Mouse (Mus musculus) small intestine, adult 2 months (tissue): ENCODE measurements around the gene Sult3a2. TPM values are rescaled to one million over a fixed set of nuclear protein-coding genes. Genes with fewer than 3 reads are reported as not detected.
"Not testable (repeated sequence)": the region's sequence is repeated elsewhere in the genome, so short reads cannot be mapped to it uniquely, and the experiment has no call there.

Source experiments
- H3K27ac ChIP-seq: fragments of 200-500 bp; 2 replicates; pipeline ENCODE4 v1.5.1; 2012; ENCODE audit warnings: low read depth, low read length, control low read depth, inconsistent platforms; ENCODE audit not compliant: insufficient read depth
- H3K27me3 ChIP-seq: fragments of 200-500 bp; 2 replicates; pipeline ENCODE4 v1.6.1; 2012; ENCODE audit warnings: mild to moderate bottlenecking, moderate library complexity, low read length, inconsistent platforms; ENCODE audit not compliant: control insufficient read depth, insufficient read depth
- H3K36me3 ChIP-seq: fragments of 200-500 bp; 2 replicates; pipeline ENCODE4 v1.6.1; 2012; ENCODE audit warnings: mild to moderate bottlenecking, low read length, control low read depth, inconsistent platforms; ENCODE audit not compliant: control insufficient read depth, insufficient read depth
- H3K4me1 ChIP-seq: fragments of 200-500 bp; 2 replicates; pipeline ENCODE4 v1.6.1; 2012; ENCODE audit warnings: low read length, inconsistent platforms, mixed read lengths; ENCODE audit not compliant: control insufficient read depth, insufficient read depth, insufficient read length
- H3K4me3 ChIP-seq: fragments of 200-500 bp; 2 replicates; pipeline ENCODE4 v1.5.1; 2012; ENCODE audit warnings: low read depth, mild to moderate bottlenecking, control low read depth, inconsistent platforms, low read length, moderate library complexity
- CTCF ChIP-seq: fragments of 200-500 bp; IDR thresholded peaks from 2 replicates; pipeline ENCODE4 v1.5.1; 2012; ENCODE audit warnings: low read depth, mild to moderate bottlenecking, control low read depth, inconsistent platforms, low read length, moderate library complexity, mixed read lengths; ENCODE audit not compliant: insufficient replicate concordance, insufficient read length; ENCODE audit errors: extremely low read depth
- POLR2A ChIP-seq: fragments of 200-500 bp; IDR thresholded peaks from 2 replicates; pipeline ENCODE4 v1.6.1; 2012; ENCODE audit warnings: low read depth, mild to moderate bottlenecking, control low read depth, inconsistent platforms, low read length, moderate library complexity
- WGBS: fragments of 180-500 bp; shearing (Covaris S2); methylation state at CpG from one replicate; pipeline ENCODE4 v1.1.7; 2018; 5-methylcytosine and 5-hydroxymethylcytosine counted together
- polyA plus RNA-seq: library from polyadenylated mRNA; depleted of rRNA; stranded (reverse); fragments of >200 nt; gene quantifications from 2 replicates; pipeline ENCODE4 v1.2.3, GENCODE M21; 2012; rRNA removed

Gene Sult3a2
- polyA plus RNA-seq = not detected in 2 replicates

GRCm38 (mm10) chr10:33786604-33787003, at the start of gene Sult3a2:
TSS of gene Sult3a2 (minus strand) at chr10:33786704.
- TF ChIP-seq CTCF = no peak
- no peak for TF ChIP-seq POLR2A
- H3K27ac ChIP-seq = no peak within 1 kb of the TSS
- no peaks in the 10 kb centered on the region for H3K4me1 ChIP-seq
- WGBS = 75% methylated on average over 3 of the region's 3 CpGs
- H3K4me3 ChIP-seq = no peak within 1 kb of the TSS
- H3K36me3 ChIP-seq = no peaks in the 10 kb centered on the region
- no peaks in the 10 kb centered on the region for H3K27me3 ChIP-seq

GRCm38 (mm10) chr10:33820892-33821291, 34.4 kb upstream of the Sult3a2 start:
- 89% methylated on average over 3 of the region's 3 CpGs for WGBS
- no peaks in the 10 kb centered on the region for H3K36me3 ChIP-seq
- H3K4me3 ChIP-seq = no peak overlapping the region
- no peaks in the 10 kb centered on the region for H3K27me3 ChIP-seq
- TF ChIP-seq CTCF (no peak), POLR2A (no peak)
- no peak overlapping the region for H3K27ac ChIP-seq
- H3K4me1 ChIP-seq = no peaks in the 10 kb centered on the region

GRCm38 (mm10) chr10:33816923-33817322, 30.4 kb upstream of the Sult3a2 start:
- Histone ChIP-seq H3K27ac (no peak overlapping the region), H3K4me1 (no peaks in the 10 kb centered on the region), H3K36me3 (no peaks in the 10 kb centered on the region), H3K27me3 (no peaks in the 10 kb centered on the region), H3K4me3 (no peak overlapping the region)
- 43% methylated on average over 1 of the region's 1 CpGs for WGBS
- no peak for TF ChIP-seq POLR2A
- no peak for TF ChIP-seq CTCF

- no peaks in the 10 kb centered on the region for H3K36me3 ChIP-seq
- H3K4me3 ChIP-seq = no peak overlapping the region
- H3K27ac ChIP-seq = no peak overlapping the region
- H3K27me3 ChIP-seq = no peaks in the 10 kb centered on the region
- H3K4me1 ChIP-seq = no peaks in the 10 kb centered on the region
- no peak for TF ChIP-seq POLR2A
- TF ChIP-seq CTCF = no peak
Measured at GRCm38 (mm10) chr10:33814266-33814665, 27.8 kb upstream of the Sult3a2 start.

GRCm38 (mm10) chr10:33811807-33812206, 25.3 kb upstream of the Sult3a2 start:
- H3K4me1 ChIP-seq = no peaks in the 10 kb centered on the region
- H3K36me3 ChIP-seq = no peaks in the 10 kb centered on the region
- WGBS = 52% methylated on average over 1 of the region's 1 CpGs
- no peaks in the 10 kb centered on the region for H3K27me3 ChIP-seq
- H3K4me3 ChIP-seq = no peak overlapping the region
- TF ChIP-seq CTCF (no peak), POLR2A (no peak)
- H3K27ac ChIP-seq = no peak overlapping the region

- not testable (repeated sequence) for H3K4me3 ChIP-seq, H3K36me3 ChIP-seq, H3K27me3 ChIP-seq, H3K4me1 ChIP-seq, H3K27ac ChIP-seq
- 77% methylated on average over 6 of the region's 6 CpGs for WGBS
Measured at GRCm38 (mm10) chr10:33797221-33797949, 10.9 kb upstream of the Sult3a2 start.

- not testable (repeated sequence) for H3K4me3 ChIP-seq, H3K27ac ChIP-seq, H3K36me3 ChIP-seq, H3K4me1 ChIP-seq, H3K27me3 ChIP-seq
- 77% methylated on average over 4 of the region's 4 CpGs for WGBS
Measured at GRCm38 (mm10) chr10:33796269-33796915, 9.9 kb upstream of the Sult3a2 start.

- H3K36me3 ChIP-seq, H3K4me3 ChIP-seq, H3K4me1 ChIP-seq, H3K27ac ChIP-seq, H3K27me3 ChIP-seq: not testable (repeated sequence)
- 80% methylated on average over 3 of the region's 3 CpGs for WGBS
Measured at GRCm38 (mm10) chr10:33792166-33792565, 5.7 kb upstream of the Sult3a2 start.
